Mouse (Mus musculus) midbrain, embryonic 15.5 days (tissue): ENCODE results near the gene Hist3h2a. TPM values are rescaled to one million over a fixed set of nuclear protein-coding genes. Genes with fewer than 3 reads are reported as not detected.

Source experiments
- ATAC-seq: fragments of 200-750 bp; cut with Nextera tagmentation; replicated peaks from 2 replicates; pipeline ENCODE4 v1.8.0; 2017; ENCODE audit warnings: moderate TSS enrichment
- H3K27ac ChIP-seq: fragments of 300-500 bp; sonication (generic); 2 replicates; pipeline ENCODE4 v1.5.1; 2015; ENCODE audit warnings: mild to moderate bottlenecking, inconsistent platforms
- H3K27me3 ChIP-seq: fragments of 300-500 bp; sonication (generic); replicated peaks from 2 replicates; pipeline ENCODE4 v1.6.1; 2015; ENCODE audit warnings: inconsistent platforms
- H3K36me3 ChIP-seq: fragments of 300-500 bp; sonication (generic); replicated peaks from 2 replicates; pipeline ENCODE4 v1.6.1; 2015; ENCODE audit warnings: inconsistent platforms
- H3K4me1 ChIP-seq: fragments of 300-500 bp; sonication (generic); 2 replicates; pipeline ENCODE4 v1.6.1; 2015; ENCODE audit warnings: inconsistent platforms
- H3K4me2 ChIP-seq: fragments of 300-500 bp; sonication (generic); 2 replicates; pipeline ENCODE4 v1.6.1; 2015; ENCODE audit warnings: inconsistent platforms, mild to moderate bottlenecking, moderate library complexity
- H3K4me3 ChIP-seq: fragments of 300-500 bp; sonication (generic); 2 replicates; pipeline ENCODE4 v1.5.1; 2015; ENCODE audit warnings: mild to moderate bottlenecking, inconsistent platforms
- H3K9ac ChIP-seq: fragments of 300-500 bp; sonication (generic); 2 replicates; pipeline ENCODE4 v1.6.1; 2015; ENCODE audit warnings: mild to moderate bottlenecking, inconsistent platforms
- H3K9me3 ChIP-seq: fragments of 300-500 bp; sonication (generic); 2 replicates; pipeline ENCODE4 v1.6.1; 2016; ENCODE audit warnings: inconsistent platforms
- WGBS: fragments of 180-500 bp; shearing (Covaris S2); methylation state at CpG from one replicate; pipeline ENCODE4 v1.1.7; 2015; ENCODE audit warnings: mixed read lengths; 5-methylcytosine and 5-hydroxymethylcytosine counted together
- polyA plus RNA-seq: library from polyadenylated mRNA; unstranded; fragments of >200 nt; fragmentation: Nextera tagmentation; extraction: Ambion mirVana; gene quantifications from 2 replicates; pipeline ENCODE4 v1.2.1, GENCODE M21; 2015

Hist3h2a gene
- polyA plus RNA-seq, 1 experiment from 2014 or later = 119 TPM

GRCm38 (mm10) chr11:58977607-58978026, 23.1 kb downstream of the Hist3h2a start:
- peak overlapping the region; percentile 99 for H3K4me2 ChIP-seq
- H3K4me3 ChIP-seq = peak overlapping the region; percentile 93
- WGBS = under 1% methylated on average over 21 of the region's 21 CpGs
- peak overlapping the region; percentile 76 for H3K27ac ChIP-seq
- H3K27me3 ChIP-seq = no peaks in the 10 kb centered on the region
- ATAC-seq = peak; percentile 37; the same call in 1 of the 2 replicates
- H3K36me3 ChIP-seq = peaks cover 8% of the 10 kb centered on the region; the same call in 1 of the 2 replicates
- no peaks in the 10 kb centered on the region for H3K9me3 ChIP-seq
- H3K9ac ChIP-seq = peak overlapping the region; percentile 85
- peaks cover 50% of the 10 kb centered on the region for H3K4me1 ChIP-seq

GRCm38 (mm10) chr11:58978027-58978705, 23.7 kb downstream of the Hist3h2a start, which contains the start of gene Trim11:
Gene Trim11 (plus strand): TSS chr11:58978093.
- peak within 1 kb of the TSS; percentile 99 for H3K4me2 ChIP-seq
- H3K9me3 ChIP-seq = no peaks in the 10 kb centered on the region
- peak within 1 kb of the TSS; percentile 85 for H3K9ac ChIP-seq
- peak within 1 kb of the TSS; percentile 76 for H3K27ac ChIP-seq
- under 1% methylated on average over 64 of the region's 64 CpGs for WGBS
- H3K4me1 ChIP-seq = peaks cover 50% of the 10 kb centered on the region
- H3K36me3 ChIP-seq = peaks cover 10% of the 10 kb centered on the region; the same call in 1 of the 2 replicates
- H3K4me3 ChIP-seq = peak within 1 kb of the TSS; percentile 93
- peak; percentile 88 for ATAC-seq
- no peaks in the 10 kb centered on the region for H3K27me3 ChIP-seq

- no peaks in the 10 kb centered on the region for H3K9me3 ChIP-seq
- H3K27ac ChIP-seq = no peak overlapping the region
- peak; percentile 18; the same call in 1 of the 2 replicates for ATAC-seq
- peaks cover 50% of the 10 kb centered on the region for H3K4me1 ChIP-seq
- whole genome bisulfite sequencing = 4% methylated on average over 5 of the region's 5 CpGs
- peaks cover 10% of the 10 kb centered on the region; the same call in 1 of the 2 replicates for H3K36me3 ChIP-seq
- H3K27me3 ChIP-seq = no peaks in the 10 kb centered on the region
- peak overlapping the region; percentile 93 for H3K4me3 ChIP-seq
- peak overlapping the region; percentile 99 for H3K4me2 ChIP-seq
- peak overlapping the region; percentile 85 for H3K9ac ChIP-seq
Measured at GRCm38 (mm10) chr11:58978706-58979030, 24.2 kb downstream of the Hist3h2a start.

- no peak for ATAC-seq
- 80% methylated on average over 3 of the region's 3 CpGs for WGBS
Measured at GRCm38 (mm10) chr11:58979183-58979582, 24.7 kb downstream of the Hist3h2a start.

GRCm38 (mm10) chr11:58979661-58980060, 25.2 kb downstream of the Hist3h2a start:
- Histone ChIP-seq H3K27ac (no peak overlapping the region), H3K9me3 (no peaks in the 10 kb centered on the region), H3K9ac (peak overlapping the region; percentile 85; the same call in 1 of the 2 replicates), H3K4me2 (peak overlapping the region; percentile 99), H3K4me1 (peaks cover 50% of the 10 kb centered on the region), H3K27me3 (no peaks in the 10 kb centered on the region), H3K4me3 (peak overlapping the region; percentile 93), H3K36me3 (peaks cover 11% of the 10 kb centered on the region; the same call in 1 of the 2 replicates)
- ATAC-seq = no peak
- WGBS = 85% methylated on average over 7 of the region's 7 CpGs

More at GRCm38 (mm10) chr11:58979183-58979582, 24.7 kb downstream of the Hist3h2a start:
- H3K36me3 ChIP-seq = peaks cover 10% of the 10 kb centered on the region; the same call in 1 of the 2 replicates
- no peaks in the 10 kb centered on the region for H3K27me3 ChIP-seq
- peak overlapping the region; percentile 99 for H3K4me2 ChIP-seq
- H3K9me3 ChIP-seq = no peaks in the 10 kb centered on the region
- H3K4me1 ChIP-seq = peaks cover 50% of the 10 kb centered on the region
- no peak overlapping the region for H3K27ac ChIP-seq
- H3K4me3 ChIP-seq = peak overlapping the region; percentile 93
- H3K9ac ChIP-seq = peak overlapping the region; percentile 85

GRCm38 (mm10) chr11:58980381-58980990, 26.0 kb downstream of the Hist3h2a start:
- peaks cover 15% of the 10 kb centered on the region; the same call in 1 of the 2 replicates for H3K36me3 ChIP-seq
- peaks cover 47% of the 10 kb centered on the region for H3K4me1 ChIP-seq

GRCm38 (mm10) chr11:58981541-58982447, 27.3 kb downstream of the Hist3h2a start:
- WGBS = 46% methylated on average over 14 of the region's 14 CpGs
- peaks cover 39% of the 10 kb centered on the region for H3K4me1 ChIP-seq
- ATAC-seq = no peak
- H3K9me3 ChIP-seq = no peaks in the 10 kb centered on the region
- H3K27ac ChIP-seq = no peak overlapping the region
- no peak overlapping the region for H3K4me2 ChIP-seq
- no peak overlapping the region for H3K4me3 ChIP-seq
- H3K36me3 ChIP-seq = peaks cover 19% of the 10 kb centered on the region; the same call in 1 of the 2 replicates
- H3K9ac ChIP-seq = no peak overlapping the region
- H3K27me3 ChIP-seq = no peaks in the 10 kb centered on the region

More at GRCm38 (mm10) chr11:58980381-58980990, 26.0 kb downstream of the Hist3h2a start:
- no peak overlapping the region for H3K4me3 ChIP-seq
- H3K9ac ChIP-seq = no peak overlapping the region
- H3K4me2 ChIP-seq = peak overlapping the region; percentile 99
- 69% methylated on average over 5 of the region's 5 CpGs for WGBS
- H3K9me3 ChIP-seq = no peaks in the 10 kb centered on the region
- H3K27me3 ChIP-seq = no peaks in the 10 kb centered on the region
- no peak overlapping the region for H3K27ac ChIP-seq
- ATAC-seq = no peak

GRCm38 (mm10) chr11:58982471-58983097, 28.1 kb downstream of the Hist3h2a start:
- peaks cover 24% of the 10 kb centered on the region; the same call in 1 of the 2 replicates for H3K36me3 ChIP-seq
- H3K9me3 ChIP-seq = no peaks in the 10 kb centered on the region

GRCm38 (mm10) chr11:58983691-58984341, 29.3 kb downstream of the Hist3h2a start:
- Histone ChIP-seq H3K9ac (no peak overlapping the region), H3K27me3 (no peaks in the 10 kb centered on the region), H3K9me3 (no peaks in the 10 kb centered on the region), H3K4me3 (no peak overlapping the region), H3K4me2 (no peak overlapping the region), H3K4me1 (peaks cover 31% of the 10 kb centered on the region), H3K36me3 (peaks cover 27% of the 10 kb centered on the region; the same call in 1 of the 2 replicates), H3K27ac (no peak overlapping the region)
- no peak for ATAC-seq
- WGBS = 92% methylated on average over 6 of the region's 6 CpGs

More at GRCm38 (mm10) chr11:58982471-58983097, 28.1 kb downstream of the Hist3h2a start:
- no peaks in the 10 kb centered on the region for H3K27me3 ChIP-seq
- 86% methylated on average over 18 of the region's 18 CpGs for WGBS
- no peak overlapping the region for H3K9ac ChIP-seq
- H3K4me2 ChIP-seq = no peak overlapping the region
- no peak overlapping the region for H3K4me3 ChIP-seq
- no peak overlapping the region for H3K27ac ChIP-seq
- ATAC-seq = no peak
- H3K4me1 ChIP-seq = peaks cover 35% of the 10 kb centered on the region

- Histone ChIP-seq H3K9me3 (no peaks in the 10 kb centered on the region), H3K9ac (no peak overlapping the region), H3K27ac (no peak overlapping the region), H3K4me3 (no peak overlapping the region), H3K4me1 (peaks cover 23% of the 10 kb centered on the region), H3K36me3 (peaks cover 35% of the 10 kb centered on the region), H3K27me3 (no peaks in the 10 kb centered on the region), H3K4me2 (no peak overlapping the region)
- 96% methylated on average over 7 of the region's 7 CpGs for WGBS
- ATAC-seq = no peak
Measured at GRCm38 (mm10) chr11:58984657-58985056, 30.2 kb downstream of the Hist3h2a start.

- WGBS = 92% methylated on average over 3 of the region's 3 CpGs
- Histone ChIP-seq H3K9me3 (no peaks in the 10 kb centered on the region), H3K9ac (no peak overlapping the region), H3K4me1 (peaks cover 15% of the 10 kb centered on the region), H3K4me2 (no peak overlapping the region), H3K27ac (no peak overlapping the region), H3K27me3 (no peaks in the 10 kb centered on the region), H3K36me3 (peaks cover 37% of the 10 kb centered on the region), H3K4me3 (no peak overlapping the region)
- no peak for ATAC-seq
Measured at GRCm38 (mm10) chr11:58985299-58985917, 30.9 kb downstream of the Hist3h2a start.
